ENCODE assay signal across 30 mouse cellular contexts in the genomic region with DNA sequence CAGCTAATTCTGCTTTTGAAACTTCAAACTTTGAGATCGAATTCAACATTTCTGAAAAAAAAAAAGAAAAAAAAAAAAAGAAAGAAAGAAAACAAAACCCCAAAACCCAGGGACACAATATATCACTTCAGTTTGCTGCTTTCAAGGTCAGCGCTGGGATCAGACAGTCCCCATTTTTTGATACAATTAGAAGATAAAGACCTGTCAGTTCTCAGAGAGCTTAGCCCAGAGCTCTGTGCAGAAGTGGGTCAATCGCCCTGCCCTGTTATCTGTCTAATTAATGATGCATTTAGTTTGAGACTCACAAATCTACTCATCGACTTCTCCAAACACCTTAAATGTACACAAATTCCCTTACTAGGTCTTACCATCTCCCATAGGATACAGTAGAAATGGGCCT.
A peak's percentile ranks its signal among the peaks of the same experiment; 100 is the strongest.
DNase-seq lines count a peak whose midpoint lies in the region; ATAC-seq and TF ChIP-seq lines count a peak whose summit lies in the region.
"Had no signal": no experiment of that assay in that cellular context is flagged by ENCODE, and none has a peak within 500 bp of the region (broad histone marks: within the 10 kb centered on the region; RNA-seq: fewer than 3 reads in every experiment).

No protein-coding gene starts in this region.

- ATAC-seq in heart, postnatal 0 days (ENCODE audit: insufficient read depth, low read depth): no peak
- no peak for ATAC-seq in heart, embryonic 11.5 days (replicated peaks; ENCODE audit: insufficient number of reproducible peaks, low FRiP score, low TSS enrichment)
- ATAC-seq in midbrain, embryonic 13.5 days: no peak
- no peak for ATAC-seq in hindbrain, embryonic 13.5 days (ENCODE audit: low FRiP score)
- ATAC-seq: forebrain, embryonic 16.5 days; intestine, postnatal 0 days; liver, embryonic 12.5 days; Patski had no signal

- H3K27ac ChIP-seq in heart, postnatal 0 days (ENCODE audit: low read depth): 0 out of 2 replicates have a peak overlapping the region, but pooled peaks have one; percentile 11
- H3K27ac ChIP-seq in heart, embryonic 11.5 days (ENCODE audit: low read depth, low read length): no peak overlapping the region
- H3K27ac ChIP-seq in midbrain, embryonic 13.5 days: peak overlapping the region; percentile 91; the same call in 1 of the 2 replicates
- no peak overlapping the region; the same call in 1 of the 2 replicates for H3K27ac ChIP-seq in midbrain, embryonic 10.5 days (replicated peaks)
- H3K27ac ChIP-seq in hindbrain, embryonic 13.5 days: peak overlapping the region; percentile 60; the same call in 1 of the 2 replicates
- H3K27ac ChIP-seq: limb, embryonic 13.5 days; liver, embryonic 12.5 days; macrophage had no signal

- H3K36me3 ChIP-seq in heart, postnatal 0 days (replicated peaks; ENCODE audit: control insufficient read depth, insufficient read depth, low read length): peaks cover 5% of the 10 kb centered on the region
- no peaks in the 10 kb centered on the region for H3K36me3 ChIP-seq in heart, embryonic 11.5 days (ENCODE audit: control insufficient read depth, insufficient read depth, low read length)
- H3K36me3 ChIP-seq in midbrain, embryonic 13.5 days: peaks cover 10% of the 10 kb centered on the region
- H3K36me3 ChIP-seq in midbrain, embryonic 10.5 days: peaks cover 30% of the 10 kb centered on the region
- no peaks in the 10 kb centered on the region; the same call in 1 of the 2 replicates for H3K36me3 ChIP-seq in hindbrain, embryonic 13.5 days
- H3K36me3 ChIP-seq: G1E; liver, embryonic 12.5 days; stomach, embryonic 15.5 days had no signal

- no peak overlapping the region for H3K4me2 ChIP-seq in heart, postnatal 0 days (ENCODE audit: low read depth, low read length)
- no peak overlapping the region for H3K4me2 ChIP-seq in heart, embryonic 11.5 days
- H3K4me2 ChIP-seq in midbrain, embryonic 13.5 days (replicated peaks): no peak overlapping the region
- H3K4me2 ChIP-seq in hindbrain, embryonic 13.5 days: no peak overlapping the region
- H3K4me2 ChIP-seq: embryonic facial prominence, embryonic 12.5 days; heart, embryonic 12.5 days; limb, embryonic 13.5 days; liver, embryonic 12.5 days; stomach, embryonic 15.5 days had no signal

- peaks cover 27% of the 10 kb centered on the region for H3K4me1 ChIP-seq in heart, postnatal 0 days (ENCODE audit: control insufficient read depth, insufficient read depth)
- peaks cover 18% of the 10 kb centered on the region for H3K4me1 ChIP-seq in heart, embryonic 11.5 days (ENCODE audit: control insufficient read depth, insufficient read depth, low read length)
- H3K4me1 ChIP-seq in midbrain, embryonic 13.5 days (replicated peaks): peaks cover 60% of the 10 kb centered on the region
- H3K4me1 ChIP-seq in midbrain, embryonic 10.5 days: peaks cover 44% of the 10 kb centered on the region
- peaks cover 48% of the 10 kb centered on the region for H3K4me1 ChIP-seq in hindbrain, embryonic 13.5 days (replicated peaks)
- H3K4me1 ChIP-seq: liver, embryonic 12.5 days had no signal

- no peak for TF ChIP-seq EP300 in heart, postnatal 0 days (IDR thresholded peaks at IDR 0.05; ENCODE audit: low read depth)

- no peak overlapping the region for H3K9ac ChIP-seq in heart, postnatal 0 days (replicated peaks; ENCODE audit: low read depth, low read length)
- H3K9ac ChIP-seq in heart, embryonic 11.5 days (ENCODE audit: low read depth, low read length): no peak overlapping the region
- H3K9ac ChIP-seq in midbrain, embryonic 13.5 days (replicated peaks): no peak overlapping the region
- H3K9ac ChIP-seq in hindbrain, embryonic 13.5 days: no peak overlapping the region
- H3K9ac ChIP-seq: embryonic facial prominence, embryonic 12.5 days; heart, embryonic 12.5 days; limb, embryonic 13.5 days; liver, embryonic 12.5 days; stomach, embryonic 15.5 days had no signal

- TF ChIP-seq CTCF in heart, postnatal 0 days (IDR thresholded peaks at IDR 0.05; ENCODE audit: low read depth): no peak

- WGBS in heart, postnatal 0 days: 76% methylated on average over 4 of the region's 4 CpGs
- 69% methylated on average over 4 of the region's 4 CpGs for WGBS in heart, embryonic 11.5 days (ENCODE audit: insufficient replicate concordance)
- 40% methylated on average over 4 of the region's 4 CpGs for WGBS in midbrain, embryonic 13.5 days
- WGBS in midbrain, embryonic 10.5 days: 79% methylated on average over 4 of the region's 4 CpGs
- WGBS in hindbrain, embryonic 13.5 days: 48% methylated on average over 4 of the region's 4 CpGs

- no peaks in the 10 kb centered on the region for H3K9me3 ChIP-seq in heart, postnatal 0 days (replicated peaks; ENCODE audit: control insufficient read depth, low read length)
- H3K9me3 ChIP-seq in heart, embryonic 11.5 days (replicated peaks; ENCODE audit: control insufficient read depth, low read length): no peaks in the 10 kb centered on the region
- no peaks in the 10 kb centered on the region for H3K9me3 ChIP-seq in midbrain, embryonic 13.5 days
- no peaks in the 10 kb centered on the region for H3K9me3 ChIP-seq in midbrain, embryonic 10.5 days (replicated peaks)
- H3K9me3 ChIP-seq in hindbrain, embryonic 13.5 days: no peaks in the 10 kb centered on the region
- H3K9me3 ChIP-seq: embryonic facial prominence, embryonic 12.5 days; heart, embryonic 12.5 days; limb, embryonic 13.5 days; liver, embryonic 12.5 days; stomach, embryonic 15.5 days had no signal

- no peak for DNase-seq in heart, postnatal 0 days (ENCODE audit: low spot score)
- no peak for DNase-seq in midbrain, embryonic 10.5 days (ENCODE audit: low spot score)
- peak; percentile 65 for DNase-seq in retina, embryonic 14.5 days (ENCODE audit: low spot score)
- no peak for DNase-seq in layer of hippocampus, postnatal 14 days (ENCODE audit: low spot score in 2 of 2)
- DNase-seq: adrenal gland, adult 8-10 months; B cell, adult 2 months; cerebellum, adult 18-20 months; cerebellum, postnatal 14 days; gastrocnemius, postnatal 14 days; heart, adult 11 months; heart, postnatal 14 days; kidney, postnatal 25 days; lung, adult 2 months; right cerebral cortex, adult 18-20 months; thymus, adult 2 months had no signal

- H3K27me3 ChIP-seq in heart, postnatal 0 days (ENCODE audit: control insufficient read depth, insufficient read depth, low read length): no peaks in the 10 kb centered on the region
- no peaks in the 10 kb centered on the region for H3K27me3 ChIP-seq in heart, embryonic 11.5 days (ENCODE audit: control insufficient read depth, insufficient read depth, low read length)
- no peaks in the 10 kb centered on the region for H3K27me3 ChIP-seq in midbrain, embryonic 13.5 days
- no peaks in the 10 kb centered on the region for H3K27me3 ChIP-seq in midbrain, embryonic 10.5 days (ENCODE audit: low read depth, poor library complexity, severe bottlenecking)
- H3K27me3 ChIP-seq in hindbrain, embryonic 13.5 days: no peaks in the 10 kb centered on the region
- H3K27me3 ChIP-seq: CH12.LX; embryonic facial prominence, embryonic 12.5 days; heart, embryonic 12.5 days; limb, embryonic 13.5 days; liver, embryonic 12.5 days; Patski; stomach, embryonic 15.5 days had no signal

- no peak overlapping the region for H3K4me3 ChIP-seq in heart, postnatal 0 days (ENCODE audit: low read depth, low read length)
- no peak overlapping the region for H3K4me3 ChIP-seq in heart, embryonic 11.5 days (ENCODE audit: low read depth, low read length)
- H3K4me3 ChIP-seq in midbrain, embryonic 13.5 days (replicated peaks): no peak overlapping the region
- no peak overlapping the region for H3K4me3 ChIP-seq in midbrain, embryonic 10.5 days
- no peak overlapping the region for H3K4me3 ChIP-seq in hindbrain, embryonic 13.5 days
- H3K4me3 ChIP-seq: embryonic facial prominence, embryonic 12.5 days; heart, embryonic 12.5 days; layer of hippocampus, adult 2 months; limb, embryonic 13.5 days; liver, embryonic 12.5 days; stomach, embryonic 15.5 days had no signal

Comparison
In these comparisons a context has a peak if more than half of its experiments do, and no peak if none do; other contexts are left out.
1. H3K27ac ChIP-seq: peak in heart, postnatal 0 days (single experiment), midbrain, embryonic 13.5 days (single experiment) and hindbrain, embryonic 13.5 days (single experiment); none in heart, embryonic 11.5 days (single experiment) and midbrain, embryonic 10.5 days (single experiment).